Mouse (Mus musculus): ENCODE measurements around the gene Tmem151b. TPM values are rescaled to one million over a fixed set of nuclear protein-coding genes. Genes with fewer than 3 reads are reported as not detected.

The Tmem151b gene
- polyA plus RNA-seq, 1 experiment: 85.7 TPM

- no peak overlapping the region for H3K4me3 ChIP-seq (ENCODE audit: insufficient read depth, low read length)
- no peak for TF ChIP-seq POLR2A (IDR thresholded peaks at IDR 0.05; ENCODE audit: extremely low read depth, insufficient read depth, low read length)
- no peak for TF ChIP-seq CTCF (IDR thresholded peaks at IDR 0.05; ENCODE audit: extremely low read depth, insufficient read depth, low read length)
- H3K4me1 ChIP-seq (ENCODE audit: control insufficient read depth, insufficient read depth, low read length): peaks cover 4% of the 10 kb centered on the region; the same call in 1 of the 2 replicates
- no peak overlapping the region for H3K27ac ChIP-seq (ENCODE audit: insufficient read depth, low read length)
Measured at GRCm38 (mm10) chr17:45566360-45567161, 17.1 kb upstream of the Tmem151b start.

- Histone ChIP-seq H3K27ac (ENCODE audit: insufficient read depth, low read length) (no peak overlapping the region), H3K4me1 (ENCODE audit: control insufficient read depth, insufficient read depth, low read length) (peaks cover 3% of the 10 kb centered on the region; the same call in 1 of the 2 replicates), H3K4me3 (ENCODE audit: insufficient read depth, low read length) (no peak overlapping the region)
- TF ChIP-seq CTCF (IDR thresholded peaks at IDR 0.05; ENCODE audit: extremely low read depth, insufficient read depth, low read length) (no peak), POLR2A (IDR thresholded peaks at IDR 0.05; ENCODE audit: extremely low read depth, insufficient read depth, low read length) (no peak)
Measured at GRCm38 (mm10) chr17:45566031-45566359, 16.5 kb upstream of the Tmem151b start.

DNA sequence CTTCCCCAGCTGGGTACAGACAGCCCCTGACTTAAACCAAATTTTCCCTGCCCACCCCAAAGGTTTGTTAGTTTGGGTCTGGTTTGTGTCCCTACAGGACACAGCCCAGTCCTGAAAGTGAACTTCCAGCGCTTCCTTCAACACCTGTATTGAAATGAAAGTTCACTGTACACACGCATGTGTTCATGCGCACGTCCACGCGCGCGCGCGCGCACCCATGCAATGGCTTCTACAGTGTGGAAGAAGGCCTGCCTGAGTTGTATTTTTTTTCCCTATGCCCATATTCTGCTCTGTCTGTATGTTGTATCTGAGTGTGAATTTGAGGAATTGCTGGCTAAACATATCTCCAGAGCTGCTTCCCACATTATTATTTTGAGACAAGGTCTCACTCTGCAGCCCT, 15.6 kb upstream of the Tmem151b start:
- TF ChIP-seq CTCF (IDR thresholded peaks at IDR 0.05; ENCODE audit: extremely low read depth, insufficient read depth, low read length) (no peak), POLR2A (IDR thresholded peaks at IDR 0.05; ENCODE audit: extremely low read depth, insufficient read depth, low read length) (no peak)
- Histone ChIP-seq H3K4me1 (ENCODE audit: control insufficient read depth, insufficient read depth, low read length) (peaks cover 2% of the 10 kb centered on the region; the same call in 1 of the 2 replicates), H3K27ac (ENCODE audit: insufficient read depth, low read length) (no peak overlapping the region), H3K4me3 (ENCODE audit: insufficient read depth, low read length) (no peak overlapping the region; the same call in 1 of the 2 replicates)

DNA sequence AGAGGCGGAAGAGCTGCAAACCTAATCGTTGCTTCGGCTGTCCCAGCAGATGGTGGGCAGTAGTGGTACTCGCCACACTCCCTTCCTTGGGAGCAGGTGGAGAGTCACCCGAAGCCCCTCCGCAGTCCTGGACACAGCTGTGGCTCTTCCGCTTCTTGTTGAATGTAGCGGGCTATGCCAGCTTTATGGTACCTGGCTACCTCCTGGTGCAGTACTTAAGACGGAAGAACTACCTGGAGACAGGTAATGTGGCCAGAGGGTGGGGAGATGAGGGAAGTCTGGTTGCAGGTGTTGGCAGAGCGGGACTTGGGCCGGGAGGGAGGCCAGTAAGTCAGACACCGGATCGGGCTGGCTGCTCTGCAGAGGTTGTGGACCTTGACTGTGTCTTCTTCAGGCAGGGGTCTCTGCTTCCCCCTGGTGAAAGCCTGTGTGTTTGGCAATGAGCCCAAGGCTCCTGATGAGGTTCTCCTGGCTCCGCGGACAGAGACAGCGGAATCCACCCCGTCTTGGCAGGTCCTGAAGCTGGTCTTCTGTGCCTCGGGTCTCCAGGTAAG, 15.1 kb upstream of the Tmem151b start:
- Histone ChIP-seq H3K4me1 (ENCODE audit: control insufficient read depth, insufficient read depth, low read length) (no peaks in the 10 kb centered on the region), H3K4me3 (ENCODE audit: insufficient read depth, low read length) (peak overlapping the region; percentile 79), H3K27ac (ENCODE audit: insufficient read depth, low read length) (no peak overlapping the region; the same call in 1 of the 2 replicates)
- TF ChIP-seq CTCF (IDR thresholded peaks at IDR 0.05; ENCODE audit: extremely low read depth, insufficient read depth, low read length): no peak
- no peak for TF ChIP-seq POLR2A (IDR thresholded peaks at IDR 0.05; ENCODE audit: extremely low read depth, insufficient read depth, low read length)

DNA sequence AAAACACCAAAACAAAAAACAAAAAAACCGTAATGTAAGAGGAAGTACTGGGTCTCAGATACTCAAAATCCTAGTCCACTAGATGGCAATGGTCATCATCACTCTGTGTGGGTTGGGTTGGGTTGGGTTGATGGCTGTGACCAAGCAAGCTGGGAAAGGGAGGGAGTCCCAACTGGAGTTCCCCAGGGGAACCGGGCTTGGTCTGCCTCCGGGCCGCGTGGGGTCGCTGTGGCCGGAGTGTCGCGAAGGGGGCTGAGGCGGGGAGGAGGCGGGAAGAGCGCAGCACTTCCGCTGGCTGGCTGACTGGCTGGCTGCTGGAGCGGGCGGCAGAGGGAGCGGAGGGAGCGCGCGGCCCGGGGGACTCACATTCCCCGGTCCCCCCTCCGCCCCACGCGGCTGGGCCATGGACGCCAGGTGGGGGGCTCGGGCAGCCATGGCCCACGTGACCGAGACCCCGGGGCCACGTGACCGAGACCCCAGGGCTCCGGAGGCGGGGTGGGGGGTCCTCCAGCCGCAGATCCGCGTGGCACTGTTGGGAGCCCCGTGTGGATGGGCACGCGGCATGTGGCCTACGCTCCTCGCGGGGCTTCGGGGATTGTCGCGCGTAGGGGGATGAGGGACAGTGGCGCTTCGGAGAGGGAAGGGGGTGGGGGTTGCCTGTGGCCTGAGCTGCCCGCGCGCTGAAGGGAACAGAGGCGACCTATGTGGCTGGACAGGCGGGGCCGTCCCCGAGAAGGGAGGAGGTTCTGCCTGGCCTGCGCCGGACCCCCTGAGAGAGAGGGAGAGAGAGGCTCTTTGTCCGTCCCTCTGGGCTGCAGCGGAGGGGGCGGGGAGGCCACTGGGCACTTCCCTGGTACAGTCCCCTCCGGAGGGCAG, 14.4 kb upstream of the Tmem151b start, which contains the start of gene Slc35b2:
Gene Slc35b2, plus strand, starts transcription at position 220 of the 876 bp plus-strand sequence.
- Histone ChIP-seq H3K4me1 (ENCODE audit: control insufficient read depth, insufficient read depth, low read length) (no peaks in the 10 kb centered on the region), H3K4me3 (ENCODE audit: insufficient read depth, low read length) (peak within 1 kb of the TSS; percentile 79), H3K27ac (ENCODE audit: insufficient read depth, low read length) (peak within 1 kb of the TSS; percentile 81)
- TF ChIP-seq POLR2A (IDR thresholded peaks at IDR 0.05; ENCODE audit: extremely low read depth, insufficient read depth, low read length): peak; percentile 46; the same call in 1 of the 2 replicates
- peak; percentile 64 for TF ChIP-seq CTCF (IDR thresholded peaks at IDR 0.05; ENCODE audit: extremely low read depth, insufficient read depth, low read length)

- TF ChIP-seq CTCF (IDR thresholded peaks at IDR 0.05; ENCODE audit: extremely low read depth, insufficient read depth, low read length): no peak
- no peak for TF ChIP-seq POLR2A (IDR thresholded peaks at IDR 0.05; ENCODE audit: extremely low read depth, insufficient read depth, low read length)
- H3K4me1 ChIP-seq (ENCODE audit: control insufficient read depth, insufficient read depth, low read length): no peaks in the 10 kb centered on the region
- H3K4me3 ChIP-seq (ENCODE audit: insufficient read depth, low read length): no peak overlapping the region; the same call in 1 of the 2 replicates
- no peak overlapping the region for H3K27ac ChIP-seq (ENCODE audit: insufficient read depth, low read length)
Measured at GRCm38 (mm10) chr17:45563216-45563615, 13.7 kb upstream of the Tmem151b start.

DNA sequence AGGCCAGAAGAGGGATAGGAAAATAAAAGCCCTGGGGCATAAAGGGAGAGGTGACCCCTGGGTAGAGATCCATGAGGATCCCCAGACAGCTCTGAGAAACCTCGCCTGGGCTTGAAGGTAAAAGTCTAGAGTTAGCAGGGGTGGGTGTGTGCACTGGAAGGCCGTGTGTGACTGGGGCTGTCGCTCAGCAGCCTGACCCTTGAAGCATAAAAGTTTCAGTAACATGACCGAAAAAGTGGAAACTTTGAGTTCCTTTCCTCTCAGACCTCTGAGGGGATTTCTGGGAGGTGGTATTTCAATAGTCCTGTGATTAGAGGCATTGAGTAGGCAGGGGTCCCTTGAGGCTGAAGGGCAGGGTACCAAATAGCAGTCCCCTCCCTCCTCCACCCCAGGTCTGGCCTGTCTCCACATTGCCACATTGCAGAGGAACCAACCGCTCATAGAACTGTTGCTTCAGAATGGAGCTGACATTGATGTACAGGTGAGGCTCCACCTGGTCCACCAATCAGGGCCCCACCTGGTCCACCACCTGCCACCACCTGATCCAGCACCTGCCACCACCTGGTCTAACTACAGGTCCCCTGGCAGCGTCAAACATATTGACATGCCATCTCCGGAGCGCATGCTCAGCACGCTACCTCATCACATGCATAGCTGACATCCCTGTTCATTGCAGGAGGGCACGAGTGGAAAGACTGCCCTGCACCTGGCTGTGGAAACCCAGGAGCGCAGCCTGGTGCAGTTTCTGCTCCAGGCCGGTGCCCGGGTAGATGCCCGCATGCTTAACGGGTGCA, 10.5 kb upstream of the Tmem151b start:
- Histone ChIP-seq H3K4me1 (ENCODE audit: control insufficient read depth, insufficient read depth, low read length) (no peaks in the 10 kb centered on the region), H3K27ac (ENCODE audit: insufficient read depth, low read length) (no peak overlapping the region)
- TF ChIP-seq POLR2A (IDR thresholded peaks at IDR 0.05; ENCODE audit: extremely low read depth, insufficient read depth, low read length) (no peak), CTCF (IDR thresholded peaks at IDR 0.05; ENCODE audit: extremely low read depth, insufficient read depth, low read length) (no peak)

GRCm38 (mm10) chr17:45557998-45558862, 8.8 kb upstream of the Tmem151b start:
- no peaks in the 10 kb centered on the region for H3K4me1 ChIP-seq (ENCODE audit: control insufficient read depth, insufficient read depth, low read length)
- H3K27ac ChIP-seq (ENCODE audit: insufficient read depth, low read length): no peak overlapping the region
- no peak overlapping the region for H3K4me3 ChIP-seq (ENCODE audit: insufficient read depth, low read length)
- TF ChIP-seq POLR2A (IDR thresholded peaks at IDR 0.05; ENCODE audit: extremely low read depth, insufficient read depth, low read length): no peak
- TF ChIP-seq CTCF (IDR thresholded peaks at IDR 0.05; ENCODE audit: extremely low read depth, insufficient read depth, low read length): no peak

More for the DNA sequence above, 10.5 kb upstream of the Tmem151b start:
- H3K4me3 ChIP-seq (ENCODE audit: insufficient read depth, low read length): no peak overlapping the region
